Mouse (Mus musculus) urinary bladder, adult 2 months (tissue): ENCODE measurements around the gene C2cd4b. TPM values are rescaled to one million over a fixed set of nuclear protein-coding genes. Genes with fewer than 3 reads are reported as not detected.

Experiments
- DNase-seq: peaks from one replicate; pipeline ENCODE4 v3.0.0; 2022; ENCODE audit warnings: low spot score
- polyA plus RNA-seq: library from polyadenylated mRNA; depleted of rRNA; stranded (reverse); fragments of >200 nt; gene quantifications from 2 replicates; pipeline ENCODE4 v1.2.3, GENCODE M21; 2012; rRNA removed

The C2cd4b gene
- polyA plus RNA-seq, 1 experiment, result not detected

DNA sequence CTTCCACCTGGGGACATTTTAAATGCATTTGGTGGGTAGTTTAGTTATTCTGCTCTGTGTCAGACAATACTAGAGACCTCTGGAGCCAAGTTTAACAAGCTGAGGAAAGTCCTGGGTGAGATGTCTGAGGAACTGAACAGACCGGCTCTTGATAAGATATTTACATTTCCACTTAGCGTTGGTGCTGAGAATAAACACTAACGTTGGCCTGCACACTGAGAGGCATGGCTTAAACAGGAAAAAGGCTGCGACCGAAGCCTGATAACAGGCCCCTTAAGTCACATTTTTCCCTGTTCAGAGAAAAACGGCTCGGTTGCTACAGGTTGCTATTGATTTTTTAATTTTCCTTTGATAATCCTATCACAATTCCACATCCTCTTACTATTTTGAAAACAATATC, 12.1 kb downstream of the C2cd4b start:
- DNase-seq, result no peak

DNA sequence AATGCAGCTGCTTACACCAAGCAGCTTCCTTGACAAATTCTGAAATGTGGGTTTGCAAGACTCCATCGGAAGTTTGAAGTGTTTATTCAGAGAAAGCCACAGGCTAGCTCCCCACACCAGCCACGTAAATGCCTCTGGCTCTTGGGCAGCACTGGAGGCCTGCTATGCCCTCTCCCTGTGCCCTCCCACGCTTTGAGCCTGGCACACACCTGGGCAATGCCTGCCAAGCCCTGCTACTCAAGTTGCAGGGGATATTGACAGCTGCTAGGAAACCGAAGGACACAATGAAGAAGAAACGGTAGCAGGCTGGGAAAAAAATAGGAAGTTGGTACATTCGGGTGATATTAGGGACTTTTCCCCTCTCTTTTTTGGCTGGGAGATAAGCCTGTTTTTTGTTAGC, 15.0 kb downstream of the C2cd4b start:
- no peak for DNase-seq

DNA sequence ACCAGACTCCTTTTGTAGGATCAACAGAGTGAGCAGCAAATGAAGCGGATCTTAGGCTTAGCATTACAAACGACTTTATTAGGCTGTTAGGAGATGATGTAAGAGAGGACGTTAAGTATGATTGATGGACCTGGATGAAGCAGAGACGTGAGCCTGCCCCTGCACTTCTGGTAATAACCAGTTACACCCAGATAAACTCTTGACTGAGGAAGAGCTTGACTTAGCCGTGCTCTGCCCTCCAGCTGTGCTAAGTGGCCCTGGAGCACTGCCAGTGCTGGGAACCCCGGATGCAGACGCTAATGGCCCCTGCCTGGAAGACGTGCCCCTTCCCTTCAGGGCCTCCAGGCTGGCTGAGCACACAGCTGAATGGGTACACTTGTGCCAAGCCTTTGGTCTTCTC, 19.3 kb downstream of the C2cd4b start:
- no peak for DNase-seq

DNA sequence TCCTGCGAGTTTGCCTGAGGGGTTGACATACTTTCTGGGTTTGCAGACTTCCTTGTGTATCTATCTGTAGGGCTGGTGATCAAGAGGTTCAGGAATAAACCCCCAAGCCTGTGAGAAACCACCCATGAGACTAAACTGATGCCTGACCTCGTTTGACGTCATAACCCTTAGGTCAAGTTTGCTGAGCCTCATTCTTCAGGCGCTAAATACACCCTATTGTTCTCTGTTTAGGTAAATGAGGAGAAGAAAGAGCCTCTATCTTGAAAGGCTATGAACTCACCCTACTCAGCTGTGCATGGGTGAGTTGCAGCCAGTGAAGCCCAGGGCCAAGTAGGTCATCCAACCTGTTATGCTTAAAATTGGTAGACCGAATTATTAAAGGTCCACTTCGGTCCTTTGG, 23.5 kb downstream of the C2cd4b start:
- no peak for DNase-seq

DNA sequence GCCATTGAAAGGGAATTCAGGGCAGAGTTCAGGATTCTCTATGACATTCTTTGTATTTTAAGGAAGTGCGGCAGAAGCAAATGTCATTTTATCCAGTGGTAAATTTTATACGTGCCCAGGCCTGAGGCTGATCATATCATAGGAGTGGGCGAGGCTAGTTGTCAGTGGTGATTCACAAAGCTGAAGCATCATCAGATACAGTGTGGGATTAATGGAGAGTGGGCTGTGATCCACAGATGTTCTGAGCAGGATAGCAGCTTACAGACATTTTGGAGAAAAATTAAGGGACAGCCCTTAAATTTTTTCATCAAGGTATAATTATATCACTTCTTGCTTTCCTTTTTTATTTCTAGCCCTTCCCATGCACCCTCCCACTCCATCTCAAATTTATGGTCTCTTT, 24.2 kb downstream of the C2cd4b start:
- no peak for DNase-seq

DNA sequence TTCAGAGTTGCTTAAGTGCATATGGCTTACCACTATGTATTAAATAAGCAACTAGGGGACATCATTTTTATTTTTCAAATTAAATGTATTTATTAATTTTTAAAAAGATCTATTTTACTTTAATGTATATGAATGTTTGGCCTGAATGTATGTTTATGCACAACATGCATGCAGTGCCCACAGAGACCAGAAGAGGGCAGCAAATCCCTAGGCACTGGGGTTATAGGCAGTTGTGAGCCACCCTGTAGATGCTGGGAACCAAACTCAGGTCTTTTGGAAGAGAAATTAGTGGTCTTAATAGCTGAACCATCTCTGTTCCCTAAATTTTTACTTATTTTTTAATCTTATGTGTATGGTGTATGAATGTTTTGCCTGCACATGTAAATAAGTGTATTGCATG, 24.7 kb downstream of the C2cd4b start:
- DNase-seq, result no peak

DNA sequence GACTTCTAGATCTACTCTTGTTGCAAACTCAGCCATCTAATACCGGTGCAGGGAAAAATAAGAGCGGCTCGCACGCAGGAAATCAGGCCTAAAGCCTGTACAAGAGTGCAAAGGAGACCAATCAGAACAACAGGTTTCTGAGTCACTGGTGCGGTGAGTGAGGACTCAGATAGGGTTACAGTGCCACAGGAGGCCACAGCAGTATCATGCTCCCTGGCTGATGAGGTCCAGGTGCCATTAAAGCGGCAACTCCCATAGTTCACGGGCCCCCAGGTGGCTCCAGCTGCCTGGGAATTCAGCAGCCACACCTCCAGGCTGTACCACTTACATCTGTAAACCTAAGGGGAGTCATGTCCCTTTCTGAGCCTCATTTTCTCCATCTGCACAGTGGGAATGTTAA, 27.1 kb downstream of the C2cd4b start:
- no peak for DNase-seq

DNA sequence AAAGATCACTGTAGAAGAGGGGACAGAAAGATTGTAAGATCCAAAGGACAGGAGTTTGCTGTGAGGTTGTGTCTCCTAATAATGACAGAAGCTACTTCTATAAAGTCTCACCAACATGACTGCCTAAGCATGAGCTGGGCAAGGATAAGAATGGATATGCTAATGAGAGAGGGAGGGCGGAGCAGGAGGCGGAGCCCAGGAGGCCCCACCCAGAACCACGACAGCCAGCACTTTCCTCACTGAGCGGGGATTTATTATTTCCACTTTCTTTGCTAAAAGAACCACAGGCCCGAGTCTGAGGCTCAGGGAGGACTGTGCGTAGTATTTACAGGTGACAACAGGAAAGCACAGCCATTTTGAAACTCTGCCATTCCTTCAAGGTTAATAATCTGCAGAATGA, 28.4 kb downstream of the C2cd4b start:
- no peak for DNase-seq

DNA sequence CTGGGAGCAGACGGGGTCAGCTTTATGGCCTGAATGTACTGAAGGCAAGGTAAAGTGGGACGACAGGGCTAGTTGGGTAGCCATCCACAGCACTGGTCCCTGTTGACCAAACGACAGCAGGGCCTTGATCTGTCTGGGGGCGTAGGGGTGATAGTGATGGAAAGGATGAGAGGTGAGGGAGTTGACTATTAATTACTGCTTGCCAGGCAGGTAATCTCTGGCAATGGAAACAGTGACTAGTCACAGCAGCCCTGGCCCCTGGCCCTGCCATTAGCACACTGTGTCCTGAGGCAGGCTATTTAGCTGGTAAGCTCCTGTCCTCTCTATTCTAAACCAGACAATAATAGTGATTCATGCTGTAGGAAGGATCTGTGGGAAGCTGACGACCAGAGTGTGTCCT, 33.2 kb downstream of the C2cd4b start:
- no peak for DNase-seq

DNA sequence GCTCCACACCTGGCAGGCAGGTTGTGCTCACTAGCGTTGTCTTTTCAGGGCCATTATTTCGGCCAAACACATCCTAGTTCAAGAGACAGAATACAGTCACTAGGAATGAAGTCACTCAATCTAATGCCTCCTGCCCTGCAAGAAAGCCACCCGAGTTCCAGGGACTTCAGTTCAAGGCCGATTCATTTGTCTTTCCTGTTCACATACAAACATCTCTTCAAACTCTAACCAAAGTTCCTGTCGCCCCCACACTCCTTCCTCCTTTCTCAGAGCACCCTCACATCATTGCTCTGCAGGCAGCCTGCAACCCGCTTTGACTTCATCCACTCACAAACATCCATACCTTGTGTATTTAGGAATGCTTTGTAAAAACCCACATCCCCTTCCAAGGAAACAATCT, 34.3 kb downstream of the C2cd4b start:
- DNase-seq, result no peak

DNA sequence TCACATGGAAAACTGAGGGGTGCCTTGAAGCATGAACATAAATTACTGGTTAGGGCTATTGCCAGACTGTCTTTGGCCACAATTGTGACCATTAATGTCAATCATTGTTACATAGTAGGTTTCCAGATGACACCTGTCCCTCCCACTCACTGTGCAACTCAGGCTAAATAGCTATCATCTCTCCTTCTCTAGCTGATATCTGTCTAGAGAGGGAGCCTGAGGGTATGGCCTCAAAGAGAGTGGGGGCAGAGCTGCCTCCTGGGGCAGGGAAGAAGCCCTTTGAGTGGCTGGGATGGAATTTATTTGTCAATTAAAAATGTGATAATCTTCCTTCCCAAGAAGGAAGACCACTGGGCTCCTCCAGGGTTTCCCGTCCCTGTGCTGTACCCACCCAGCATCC, 35.0 kb downstream of the C2cd4b start:
- no peak for DNase-seq

DNA sequence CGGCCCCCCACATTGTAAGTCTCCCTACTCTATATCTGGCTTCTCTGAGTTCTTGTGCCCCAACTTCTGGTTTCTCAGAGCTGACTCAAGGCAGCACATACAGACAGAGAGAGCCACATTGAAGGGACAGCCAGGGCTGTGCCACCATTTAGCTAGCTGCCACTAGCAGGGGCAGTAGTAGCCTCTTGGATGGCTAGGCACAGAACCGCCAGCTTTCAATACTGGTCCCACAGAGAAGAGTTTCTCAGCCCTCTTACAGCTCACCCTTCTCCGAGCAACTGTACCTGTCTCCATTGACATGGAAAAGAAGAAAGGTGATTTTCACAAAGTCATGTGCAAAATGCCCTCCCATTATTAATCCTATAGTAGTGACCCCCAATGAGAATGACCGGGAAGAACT, 35.4 kb downstream of the C2cd4b start:
- DNase-seq, result no peak

DNA sequence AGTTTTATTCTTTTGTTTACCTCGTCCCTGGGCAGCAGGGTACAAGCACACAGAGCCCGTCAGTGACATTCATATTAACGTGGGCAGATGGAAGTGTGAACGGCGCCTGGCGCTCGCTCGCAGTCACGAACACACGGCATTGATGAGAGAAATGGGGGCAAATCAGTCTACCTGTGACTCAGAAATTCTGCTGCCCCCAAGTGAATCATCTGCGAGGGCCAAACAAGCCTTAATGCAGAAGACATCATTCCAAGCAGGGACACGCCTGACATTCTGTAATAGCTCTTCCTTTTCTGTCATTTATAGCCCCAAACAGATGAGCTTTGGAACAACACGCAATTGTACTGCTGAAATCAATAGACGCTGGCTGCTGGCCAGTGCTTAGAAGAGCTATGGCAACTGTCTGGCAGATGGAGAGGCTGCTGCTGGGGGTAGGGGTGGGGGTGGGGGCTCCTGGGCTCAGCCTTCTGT, 36.0 kb downstream of the C2cd4b start:
- no peak for DNase-seq

DNA sequence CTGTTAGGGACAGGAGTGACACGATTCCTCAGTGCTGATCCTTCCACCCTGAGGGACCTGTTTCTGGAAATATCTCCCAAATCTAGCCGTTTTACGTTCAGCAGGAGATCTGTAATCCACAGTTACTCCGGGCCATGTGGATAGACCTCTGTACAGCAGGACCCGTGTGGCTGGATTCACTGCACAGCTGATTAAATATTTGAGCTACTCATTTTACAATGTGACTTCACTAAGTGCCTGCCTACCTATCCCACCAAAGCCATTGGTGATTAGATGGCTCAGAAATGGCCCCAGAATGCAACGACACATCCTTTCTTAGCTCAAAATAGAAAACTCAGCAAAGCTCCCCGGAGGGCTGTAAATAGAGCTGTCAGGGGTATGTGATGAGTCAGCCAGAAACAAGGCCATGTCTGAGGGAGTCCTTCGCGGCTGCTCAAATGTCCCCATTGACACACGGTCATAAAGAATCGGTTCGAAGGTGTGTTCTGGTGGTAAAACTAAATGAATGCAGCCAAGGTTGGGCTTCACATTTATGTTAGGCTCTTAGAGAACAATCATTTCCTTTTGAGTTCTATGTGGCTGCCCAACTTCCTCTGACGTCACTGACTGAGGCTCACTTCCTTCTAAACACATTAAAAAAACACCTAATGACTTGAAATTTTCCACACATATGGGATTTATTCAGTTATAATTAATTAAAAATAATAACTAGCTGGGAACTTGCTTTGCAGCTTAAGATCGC, 40.0 kb downstream of the C2cd4b start:
- no peak for DNase-seq

DNA sequence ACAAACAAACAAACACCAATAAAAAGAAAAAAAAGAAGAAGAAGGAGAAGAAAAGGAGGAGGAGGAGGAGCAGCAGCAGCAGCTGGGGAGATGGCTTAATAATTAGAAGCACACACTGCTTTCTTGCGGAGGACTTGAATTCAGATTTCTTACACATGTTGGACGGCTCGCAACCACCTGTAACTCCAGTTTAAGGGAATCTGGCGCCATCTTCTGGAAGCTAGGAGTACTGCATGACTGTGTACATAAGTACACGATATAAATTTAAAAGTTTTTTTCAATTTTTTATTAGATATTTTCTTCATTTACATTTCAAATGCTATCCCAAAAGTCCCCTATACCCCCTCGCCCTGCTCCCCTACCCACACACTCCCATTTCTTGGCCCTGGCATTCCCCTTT, 43.0 kb downstream of the C2cd4b start:
- no peak for DNase-seq

DNA sequence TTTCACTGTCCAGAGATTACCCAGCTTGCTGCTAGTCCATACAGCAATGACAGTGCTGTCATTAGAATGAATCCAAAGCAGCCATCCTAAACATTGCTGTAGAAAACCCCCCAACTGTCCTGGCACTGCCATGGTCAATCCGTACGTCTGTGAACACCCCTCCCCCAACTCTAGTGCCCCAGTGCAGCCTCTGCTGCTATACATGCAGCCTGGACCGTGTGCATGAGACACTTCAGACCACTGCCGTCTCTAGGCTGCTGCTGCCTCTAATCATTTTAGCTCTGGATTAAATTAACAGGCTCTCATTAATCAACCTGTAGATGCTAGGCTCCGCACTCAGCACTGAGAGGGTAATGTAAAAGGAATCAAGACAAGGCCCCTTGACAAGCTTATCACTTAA, 47.8 kb downstream of the C2cd4b start:
- DNase-seq, result no peak

DNA sequence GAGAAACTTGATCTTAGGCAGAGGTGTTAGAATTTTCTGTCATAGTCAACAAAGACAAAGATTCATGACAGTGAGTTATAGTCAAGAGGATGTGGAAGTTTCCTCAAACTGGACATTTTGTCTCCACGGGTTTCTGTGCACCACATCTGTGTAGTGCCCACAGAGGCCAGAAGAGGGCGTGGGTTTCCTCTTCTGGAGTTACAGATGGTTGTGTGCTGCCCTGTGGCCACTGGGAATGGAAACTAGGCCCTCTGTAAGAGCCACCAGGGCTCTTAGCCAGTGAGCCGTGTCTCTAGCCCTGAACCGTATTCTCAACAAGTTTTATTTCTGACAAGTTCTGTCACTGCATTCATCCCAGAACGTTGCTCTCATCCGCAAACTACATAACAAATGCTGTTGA, 51.3 kb downstream of the C2cd4b start:
- no peak for DNase-seq

Other genes with a start within 250 kb of the C2cd4b start
- 5.6 and 7.4 TPM in 2 replicates for gene Tln2, start 199.7 kb upstream of the C2cd4b start, polyA plus RNA-seq
- gene C2cd4a, start 72.9 kb downstream of the C2cd4b start, polyA plus RNA-seq, result 0.48 and 0.59 TPM in 2 replicates
- 18.8 and 19.7 TPM in 2 replicates for gene Vps13c, start 81.0 kb downstream of the C2cd4b start, polyA plus RNA-seq